In the genomic region with DNA sequence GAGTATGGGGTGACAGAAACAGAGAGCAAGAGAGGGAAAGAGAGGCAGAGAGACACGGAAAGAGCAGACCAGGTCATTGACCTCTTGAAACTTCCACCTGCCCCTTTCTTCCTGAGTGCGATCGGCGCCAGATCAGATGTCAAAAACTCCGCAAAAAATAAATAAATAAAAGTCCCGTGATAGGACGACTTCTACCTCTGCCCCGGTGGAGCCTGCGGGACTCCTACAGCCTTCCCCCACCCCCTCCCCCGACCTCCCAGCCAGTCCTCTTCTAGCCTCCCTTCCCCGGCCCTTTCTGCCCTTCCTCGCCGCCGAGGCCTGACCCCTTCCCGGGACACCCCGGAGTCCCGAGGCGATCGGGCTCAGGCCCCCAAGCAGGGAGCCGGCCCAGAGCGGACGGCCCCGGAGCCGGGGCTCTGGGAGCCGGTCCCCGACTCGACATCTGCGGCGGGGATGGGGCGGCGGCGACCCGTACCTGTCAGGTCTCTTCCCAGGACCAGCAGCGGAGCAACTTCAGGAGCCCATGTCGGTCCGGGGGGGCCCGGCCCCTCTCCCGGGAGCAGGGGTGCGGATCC, we compare ENCODE assay signal across 8 mouse cellular contexts. TPM values are rescaled to one million over a fixed set of nuclear protein-coding genes. Genes with fewer than 3 reads are reported as not detected.
DNase-seq lines count a peak whose midpoint lies in the region; ATAC-seq lines count a peak whose summit lies in the region.

No protein-coding gene starts in this region.

- no peak; the same call in none of the 2 replicates for ATAC-seq in heart, embryonic 16.5 days (replicated peaks; ENCODE audit: extremely low read depth, insufficient read depth, low FRiP score)
- no peak; the same call in 1 of the 2 replicates for ATAC-seq in forebrain, embryonic 12.5 days (ENCODE audit: low FRiP score)
- ATAC-seq in liver, embryonic 15.5 days (ENCODE audit: insufficient read depth), result peak; percentile 28

- H3K9ac ChIP-seq in heart, embryonic 16.5 days (ENCODE audit: low read length), result peak overlapping the region; percentile 94
- H3K9ac ChIP-seq in forebrain, embryonic 12.5 days, result peak overlapping the region; percentile 91
- H3K9ac ChIP-seq in liver, embryonic 15.5 days, result peak overlapping the region; percentile 89

- peaks cover 2% of the 10 kb centered on the region; the same call in 1 of the 2 replicates for H3K27me3 ChIP-seq in heart, embryonic 16.5 days (ENCODE audit: control insufficient read depth, insufficient read depth, low read length)
- H3K27me3 ChIP-seq in forebrain, embryonic 12.5 days, result 0 out of 2 replicates have a peak, but pooled peaks cover 4% of the 10 kb centered on the region
- H3K27me3 ChIP-seq in liver, embryonic 15.5 days, result peaks cover 30% of the 10 kb centered on the region

- no peaks in the 10 kb centered on the region for H3K9me3 ChIP-seq in heart, embryonic 16.5 days (replicated peaks; ENCODE audit: control insufficient read depth, low read length)
- H3K9me3 ChIP-seq in forebrain, embryonic 12.5 days, result no peaks in the 10 kb centered on the region
- H3K9me3 ChIP-seq in liver, embryonic 15.5 days (replicated peaks), result no peaks in the 10 kb centered on the region

- WGBS in heart, embryonic 16.5 days, result under 1% methylated on average over 37 of the region's 39 CpGs
- WGBS in forebrain, embryonic 12.5 days, result 1% methylated on average over 39 of the region's 39 CpGs
- 0% methylated on average over 39 of the region's 39 CpGs for WGBS in liver, embryonic 15.5 days (ENCODE audit: insufficient replicate concordance)

- H3K4me2 ChIP-seq in heart, embryonic 16.5 days (ENCODE audit: low read depth, low read length), result peak overlapping the region; percentile 88
- peak overlapping the region; percentile 75 for H3K4me2 ChIP-seq in forebrain, embryonic 12.5 days
- peak overlapping the region; percentile 94 for H3K4me2 ChIP-seq in liver, embryonic 15.5 days

- H3K27ac ChIP-seq in heart, embryonic 16.5 days (ENCODE audit: low read length), result peak overlapping the region; percentile 77
- peak overlapping the region; percentile 85 for H3K27ac ChIP-seq in forebrain, embryonic 12.5 days
- H3K27ac ChIP-seq in liver, embryonic 15.5 days (replicated peaks), result peak overlapping the region; percentile 91

- H3K4me1 ChIP-seq in heart, embryonic 16.5 days (ENCODE audit: control insufficient read depth, insufficient read depth, low read length), result peaks cover 8% of the 10 kb centered on the region; the same call in 1 of the 2 replicates
- peaks cover 14% of the 10 kb centered on the region for H3K4me1 ChIP-seq in forebrain, embryonic 12.5 days
- H3K4me1 ChIP-seq in liver, embryonic 15.5 days (replicated peaks), result peaks cover 25% of the 10 kb centered on the region

- H3K4me3 ChIP-seq in heart, embryonic 16.5 days (ENCODE audit: low read length), result peak overlapping the region; percentile 95
- H3K4me3 ChIP-seq in forebrain, embryonic 12.5 days (replicated peaks), result peak overlapping the region; percentile 93
- peak overlapping the region; percentile 92 for H3K4me3 ChIP-seq in liver, embryonic 15.5 days (replicated peaks)

- no peaks in the 10 kb centered on the region for H3K36me3 ChIP-seq in heart, embryonic 16.5 days (ENCODE audit: control insufficient read depth, insufficient read depth)
- H3K36me3 ChIP-seq in forebrain, embryonic 12.5 days (replicated peaks), result no peaks in the 10 kb centered on the region
- H3K36me3 ChIP-seq in liver, embryonic 15.5 days (replicated peaks), result no peaks in the 10 kb centered on the region

- DNase-seq in heart, adult 18-20 months, result no peak
- peak; percentile 47 for DNase-seq in MN1 (ENCODE audit: low spot score)
- no peak for DNase-seq in right cerebral cortex, postnatal 4 days
- DNase-seq in thymus, postnatal 10 days (ENCODE audit: low spot score in 2 of 2), result no peak
- DNase-seq in layer of hippocampus, adult 18-20 months (ENCODE audit: low spot score in 2 of 2), result no peak

RNA-seq across cellular contexts. Expression of gene Wdtc1, which starts 14.7 kb away (rescaled TPM):
- polyA plus RNA-seq in heart, embryonic 16.5 days (2015; fragmentation: Nextera tagmentation; extraction: Ambion mirVana), result 13.5 and 13.7 TPM in 2 replicates
- total RNA-seq in heart, adult 18-20 months (2021), result 10 to 100 TPM; 71.9 to 73.6 TPM
- 21.1 and 22.9 TPM in 2 replicates for polyA plus RNA-seq in forebrain, embryonic 12.5 days (2016; fragmentation: Nextera tagmentation; extraction: Ambion mirVana)
- polyA plus RNA-seq in liver, embryonic 15.5 days (2015; fragmentation: Nextera tagmentation; extraction: Ambion mirVana), result 8.1 and 8.5 TPM in 2 replicates
- 10 to 100 TPM; 79.6 to 83.1 TPM for total RNA-seq in layer of hippocampus, adult 18-20 months (2021)

RNA-seq across cellular contexts. Expression of gene Slc9a1, which starts 30.9 kb away (rescaled TPM):
- polyA plus RNA-seq in heart, embryonic 16.5 days (2015; fragmentation: Nextera tagmentation; extraction: Ambion mirVana), result 7.2 and 8.1 TPM in 2 replicates
- total RNA-seq in heart, adult 18-20 months (2021), result 10 to 100 TPM; 17.6 to 19.6 TPM
- 7.2 and 8.3 TPM in 2 replicates for polyA plus RNA-seq in forebrain, embryonic 12.5 days (2016; fragmentation: Nextera tagmentation; extraction: Ambion mirVana)
- 2.9 and 3.0 TPM in 2 replicates for polyA plus RNA-seq in liver, embryonic 15.5 days (2015; fragmentation: Nextera tagmentation; extraction: Ambion mirVana)
- 10 to 100 TPM; 62.2 to 62.9 TPM for total RNA-seq in layer of hippocampus, adult 18-20 months (2021)
